Mouse (Mus musculus) heart, postnatal 0 days (tissue): ENCODE measurements around the gene Zfp37.

Experiments
- CTCF ChIP-seq: IDR thresholded peaks from 2 replicates; pipeline ENCODE4 v1.5.1; 2016; ENCODE audit warnings: antibody characterized with exemption, control low read depth, low read depth
- EP300 ChIP-seq: IDR thresholded peaks from 2 replicates; pipeline ENCODE4 v1.6.1; 2016; ENCODE audit warnings: antibody characterized with exemption, low read depth

- TF ChIP-seq CTCF, result no peak
- TF ChIP-seq EP300, result no peak
Measured at GRCm38 (mm10) chr4:62276642-62277041, 45.8 kb upstream of the Zfp37 start.
